Mouse (Mus musculus) heart, postnatal 0 days (tissue): ENCODE data around the gene Rex1bd. TPM values are rescaled to one million over a fixed set of nuclear protein-coding genes. Genes with fewer than 3 reads are reported as not detected.

ENCODE experiments used
- ATAC-seq: fragments of 200-750 bp; cut with Nextera tagmentation; 2 replicates; pipeline ENCODE4 v1.8.0; 2017; ENCODE audit warnings: low read depth, moderate number of reproducible peaks, moderate library complexity; ENCODE audit not compliant: insufficient read depth
- DNase-seq: peaks from one replicate; pipeline ENCODE4 v3.0.0-alpha.2; 2016; ENCODE audit warnings: low spot score
- H3K27ac ChIP-seq: fragments of 300-500 bp; sonication (generic); 2 replicates; pipeline ENCODE4 v1.5.1; 2014; ENCODE audit warnings: low read depth, mild to moderate bottlenecking
- H3K27me3 ChIP-seq: fragments of 300-500 bp; sonication (generic); 2 replicates; pipeline ENCODE4 v1.6.1; 2014; ENCODE audit warnings: low read length, mixed read lengths; ENCODE audit not compliant: control insufficient read depth, insufficient read depth
- H3K36me3 ChIP-seq: fragments of 300-500 bp; sonication (generic); replicated peaks from 2 replicates; pipeline ENCODE4 v1.6.1; 2014; ENCODE audit warnings: low read length, mixed read lengths; ENCODE audit not compliant: control insufficient read depth, insufficient read depth
- H3K4me1 ChIP-seq: fragments of 300-500 bp; sonication (generic); 2 replicates; pipeline ENCODE4 v1.6.1; 2014; ENCODE audit warnings: antibody characterized with exemption; ENCODE audit not compliant: control insufficient read depth, insufficient read depth
- H3K4me2 ChIP-seq: fragments of 300-500 bp; sonication (generic); 2 replicates; pipeline ENCODE4 v1.6.1; 2014; ENCODE audit warnings: low read depth, mild to moderate bottlenecking, low read length, moderate library complexity
- H3K4me3 ChIP-seq: fragments of 300-500 bp; sonication (generic); 2 replicates; pipeline ENCODE4 v1.5.1; 2014; ENCODE audit warnings: low read depth, low read length
- H3K9ac ChIP-seq: fragments of 300-500 bp; sonication (generic); replicated peaks from 2 replicates; pipeline ENCODE4 v1.6.1; 2014; ENCODE audit warnings: low read depth, low read length, mixed read lengths
- H3K9me3 ChIP-seq: fragments of 300-500 bp; sonication (generic); replicated peaks from 2 replicates; pipeline ENCODE4 v1.6.1; 2016; ENCODE audit warnings: low read length; ENCODE audit not compliant: control insufficient read depth
- CTCF ChIP-seq: IDR thresholded peaks from 2 replicates; pipeline ENCODE4 v1.5.1; 2016; ENCODE audit warnings: antibody characterized with exemption, control low read depth, low read depth
- EP300 ChIP-seq: IDR thresholded peaks from 2 replicates; pipeline ENCODE4 v1.6.1; 2016; ENCODE audit warnings: antibody characterized with exemption, low read depth
- WGBS: fragments of 180-500 bp; shearing (Covaris S2); extraction: QIAGEN DNeasy Blood & Tissue Kit; methylation state at CpG from one replicate; pipeline ENCODE4 v1.1.7; 2014; 5-methylcytosine and 5-hydroxymethylcytosine counted together
- polyA plus RNA-seq: library from polyadenylated mRNA; unstranded; fragments of >200 nt; fragmentation: Nextera tagmentation; extraction: Ambion mirVana; gene quantifications from 2 replicates; pipeline ENCODE4 v1.2.1, GENCODE M21; 2015
- total RNA-seq: library from RNA; depleted of rRNA; stranded (reverse); fragments of >200 nt; gene quantifications from 2 replicates; pipeline ENCODE4 v1.2.3, GENCODE M21; 2014; ENCODE audit warnings: low replicate concordance

The Rex1bd gene
- total and polyA plus RNA-seq, 2 experiments from 2014 or later: 139 to 145 TPM

DNA sequence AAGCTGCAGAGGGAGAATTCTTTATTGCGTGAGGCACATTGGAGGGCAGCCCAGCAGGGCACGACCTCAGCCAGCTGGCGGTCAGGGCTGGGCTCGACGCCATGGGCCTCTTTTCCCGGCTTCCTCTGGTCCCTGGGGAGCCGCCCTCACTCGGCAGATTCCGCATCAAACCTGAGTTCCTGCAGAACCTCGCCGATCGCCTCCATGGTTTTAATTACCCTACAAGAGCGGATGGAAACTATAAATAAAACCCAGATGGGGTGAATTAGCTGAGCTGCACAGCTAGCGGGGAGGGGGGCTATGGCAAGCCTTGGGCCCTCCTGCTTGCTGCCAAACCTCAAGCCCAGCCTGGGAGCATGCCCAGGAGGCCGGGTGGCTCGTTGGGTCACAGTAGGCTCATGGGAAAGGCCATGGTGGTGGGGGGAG lies 2.2 kb downstream of the Rex1bd start:
- peaks cover 37% of the 10 kb centered on the region for H3K27me3 ChIP-seq
- TF ChIP-seq EP300: no peak
- ATAC-seq (no peak), DNase-seq (no peak)
- H3K4me2 ChIP-seq: no peak overlapping the region
- WGBS: 43% methylated on average over 16 of the region's 16 CpGs
- H3K9me3 ChIP-seq: no peaks in the 10 kb centered on the region
- H3K4me3 ChIP-seq: no peak overlapping the region
- H3K9ac ChIP-seq: no peak overlapping the region
- peaks cover 17% of the 10 kb centered on the region for H3K36me3 ChIP-seq
- H3K4me1 ChIP-seq: peaks cover 28% of the 10 kb centered on the region
- H3K27ac ChIP-seq: no peak overlapping the region

DNA sequence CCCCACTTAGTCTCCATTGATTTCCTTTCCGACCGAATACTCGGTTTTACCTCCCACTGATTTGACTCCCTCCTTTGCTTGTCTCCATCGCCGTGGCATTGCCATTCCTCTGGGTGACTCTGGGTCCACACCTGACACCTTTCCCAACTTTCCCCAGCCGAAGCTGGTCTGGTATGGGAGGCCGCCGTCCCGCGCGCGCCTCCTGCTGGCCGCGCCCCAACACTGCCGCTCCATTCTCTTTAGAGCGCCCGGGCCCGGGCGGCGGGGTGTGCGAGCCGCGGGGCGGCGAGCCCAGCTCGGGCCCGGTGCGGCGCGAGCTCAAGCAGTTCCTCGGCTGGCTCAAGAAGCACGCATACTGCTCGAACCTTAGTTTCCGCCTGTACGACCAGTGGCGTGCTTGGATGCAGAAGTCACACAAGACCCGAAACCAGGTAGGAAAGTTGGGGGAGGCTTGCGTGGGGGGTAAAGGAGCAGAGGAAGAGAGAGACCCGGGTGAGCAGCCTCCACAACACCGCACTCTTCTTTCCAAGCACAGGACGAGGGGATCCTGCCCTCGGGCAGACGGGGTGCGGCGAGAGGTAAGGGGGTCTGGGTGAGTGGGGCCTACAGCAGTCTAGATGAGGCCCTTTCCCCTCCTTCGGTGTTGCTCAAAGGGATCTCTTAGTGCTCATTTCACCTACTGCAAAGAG lies 3.3 kb downstream of the Rex1bd start:
- ATAC-seq (peak; percentile 9; the same call in 1 of the 2 replicates), DNase-seq (peak; percentile 72)
- Histone ChIP-seq H3K4me2 (no peak overlapping the region; the same call in 1 of the 2 replicates), H3K27ac (no peak overlapping the region), H3K9me3 (no peaks in the 10 kb centered on the region), H3K27me3 (peaks cover 48% of the 10 kb centered on the region), H3K36me3 (peaks cover 10% of the 10 kb centered on the region), H3K4me3 (no peak overlapping the region), H3K9ac (no peak overlapping the region), H3K4me1 (peaks cover 20% of the 10 kb centered on the region)
- no peak for TF ChIP-seq EP300
- TF ChIP-seq CTCF: peak; percentile 81
- WGBS: 16% methylated on average over 46 of the region's 46 CpGs

DNA sequence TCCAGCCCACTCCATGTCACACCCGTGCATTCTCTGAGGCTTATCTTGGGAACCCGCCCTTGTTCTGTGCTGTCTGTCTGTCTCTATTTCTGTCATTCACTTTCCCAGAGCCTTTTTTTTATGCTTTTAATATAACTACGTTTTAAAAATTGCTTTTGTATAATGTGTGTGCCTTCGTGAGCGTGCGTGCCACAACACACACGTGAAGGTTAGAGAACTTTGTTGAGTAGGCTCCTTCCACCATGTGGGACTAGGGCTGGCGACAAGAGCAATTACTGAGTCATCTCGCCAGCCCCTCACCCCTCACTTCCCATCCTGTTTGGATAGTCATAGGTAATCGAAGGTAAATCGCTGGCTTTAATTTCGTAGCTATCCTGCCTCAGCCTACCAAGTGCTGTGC lies 4.0 kb downstream of the Rex1bd start:
- Histone ChIP-seq H3K27ac (no peak overlapping the region), H3K9ac (no peak overlapping the region), H3K36me3 (peaks cover 3% of the 10 kb centered on the region), H3K27me3 (peaks cover 51% of the 10 kb centered on the region), H3K4me1 (peaks cover 20% of the 10 kb centered on the region), H3K4me3 (no peak overlapping the region), H3K9me3 (no peaks in the 10 kb centered on the region), H3K4me2 (peak overlapping the region; percentile 42)
- ATAC-seq (no peak), DNase-seq (no peak)
- TF ChIP-seq CTCF (no peak), EP300 (no peak)
- 35% methylated on average over 12 of the region's 12 CpGs for WGBS

DNA sequence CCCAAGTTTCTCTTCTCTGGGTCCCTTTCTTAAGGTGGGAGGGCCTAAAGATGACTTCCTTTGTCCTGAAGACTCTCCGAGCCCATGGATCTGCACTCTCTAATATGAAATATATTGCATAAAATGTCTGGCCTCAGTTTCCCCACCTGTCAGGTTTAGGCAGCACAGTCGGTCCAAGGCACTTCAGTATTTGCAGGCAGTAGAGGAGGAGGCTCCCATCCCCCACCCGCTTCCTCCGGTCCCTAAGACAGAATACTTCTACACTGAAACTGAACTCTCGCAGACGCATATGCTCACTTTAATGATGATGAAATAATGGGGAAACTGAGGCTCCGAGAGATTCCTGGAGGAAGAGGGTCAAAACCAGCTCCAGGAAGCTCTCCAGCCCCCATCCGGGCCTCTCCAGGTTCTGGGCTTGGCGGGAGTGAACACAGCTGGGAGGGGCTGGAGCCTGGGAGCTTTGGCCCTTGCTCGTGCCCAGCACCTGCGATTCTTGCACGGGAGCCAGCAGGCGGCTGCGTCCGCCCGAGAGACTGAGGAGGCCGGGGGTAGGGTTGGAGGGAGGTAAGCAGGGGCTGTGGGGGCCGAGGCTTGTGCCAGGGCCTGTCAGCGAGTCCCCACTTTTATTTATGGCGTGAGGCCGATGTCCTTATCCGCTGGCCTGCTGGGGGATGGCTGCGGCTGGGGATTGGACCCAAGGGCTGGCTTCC lies 4.6 kb downstream of the Rex1bd start:
- H3K27ac ChIP-seq: no peak overlapping the region
- H3K4me1 ChIP-seq: peaks cover 20% of the 10 kb centered on the region
- WGBS: 10% methylated on average over 23 of the region's 23 CpGs
- ATAC-seq (no peak), DNase-seq (no peak)
- peak overlapping the region; percentile 42 for H3K4me2 ChIP-seq
- no peak overlapping the region for H3K9ac ChIP-seq
- H3K4me3 ChIP-seq: no peak overlapping the region
- no peaks in the 10 kb centered on the region for H3K9me3 ChIP-seq
- TF ChIP-seq EP300 (no peak), CTCF (no peak)
- no peaks in the 10 kb centered on the region for H3K36me3 ChIP-seq
- H3K27me3 ChIP-seq: peaks cover 57% of the 10 kb centered on the region

DNA sequence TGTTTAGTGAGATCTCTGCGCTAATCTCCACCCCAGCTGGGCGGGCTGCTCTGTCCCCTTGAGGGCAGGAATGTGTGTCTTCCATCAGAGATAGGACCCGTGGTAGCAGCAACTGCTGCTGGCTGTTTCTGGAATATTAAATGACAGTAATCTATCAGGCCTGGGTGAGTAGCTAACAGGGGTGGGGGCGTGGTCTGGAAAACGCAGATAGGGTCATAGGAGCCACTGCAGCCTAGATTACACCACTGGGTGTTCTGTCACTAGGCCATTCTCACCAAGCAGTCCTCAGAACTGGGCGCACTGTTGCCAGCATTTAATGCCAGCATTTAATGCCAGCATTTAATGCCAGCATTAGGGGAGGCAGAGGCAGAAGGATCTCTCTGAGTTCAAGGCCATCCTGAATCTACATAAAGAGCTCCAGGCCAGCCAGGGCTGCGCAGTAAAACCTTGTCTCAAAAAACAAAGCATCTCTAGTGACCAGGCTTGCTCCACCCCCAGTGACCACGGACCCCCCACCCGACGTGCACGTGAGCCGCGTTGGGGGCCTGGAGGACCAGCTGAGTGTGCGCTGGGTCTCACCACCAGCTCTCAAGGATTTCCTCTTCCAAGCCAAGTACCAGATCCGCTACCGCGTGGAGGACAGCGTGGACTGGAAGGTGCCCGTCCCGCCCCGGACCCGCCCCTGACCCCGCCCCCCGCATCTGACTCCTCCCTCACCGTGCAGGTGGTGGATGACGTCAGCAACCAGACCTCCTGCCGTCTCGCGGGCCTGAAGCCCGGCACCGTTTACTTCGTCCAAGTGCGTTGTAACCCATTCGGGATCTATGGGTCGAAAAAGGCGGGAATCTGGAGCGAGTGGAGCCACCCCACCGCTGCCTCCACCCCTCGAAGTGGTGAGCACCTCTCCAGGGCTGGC lies 5.9 kb downstream of the Rex1bd start:
- DNase-seq (no peak), ATAC-seq (no peak)
- 12% methylated on average over 37 of the region's 39 CpGs for WGBS
- no peak overlapping the region for H3K27ac ChIP-seq
- H3K4me2 ChIP-seq: no peak overlapping the region
- H3K9ac ChIP-seq: no peak overlapping the region
- H3K27me3 ChIP-seq: peaks cover 70% of the 10 kb centered on the region
- no peak overlapping the region for H3K4me3 ChIP-seq
- H3K36me3 ChIP-seq: no peaks in the 10 kb centered on the region
- no peak for TF ChIP-seq EP300
- no peak for TF ChIP-seq CTCF
- H3K9me3 ChIP-seq: no peaks in the 10 kb centered on the region
- peaks cover 15% of the 10 kb centered on the region for H3K4me1 ChIP-seq
